Mouse (Mus musculus): ENCODE measurements around the gene Immt.
"Not testable (repeated sequence)": the region's sequence is repeated elsewhere in the genome, so short reads cannot be mapped to it uniquely, and the experiment has no call there.

Gene Immt

DNA sequence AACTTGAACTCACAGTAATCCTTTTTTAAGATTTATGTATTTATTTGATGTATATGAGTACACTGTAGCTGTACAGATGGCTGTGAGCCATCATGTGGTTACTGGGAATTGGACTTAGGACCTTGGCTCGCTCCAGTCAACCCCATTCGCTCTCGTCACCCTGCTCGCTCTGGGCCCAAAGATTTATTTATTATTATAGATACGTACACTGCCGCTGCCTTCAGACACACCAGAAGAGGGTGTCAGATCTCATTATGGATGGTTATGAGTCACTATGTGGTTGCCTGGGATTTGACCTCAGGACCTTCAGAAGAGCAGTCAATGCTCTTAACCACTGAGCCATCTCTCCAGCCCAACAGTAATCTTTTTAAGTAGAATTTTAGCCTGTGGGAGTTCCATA is 15.8 kb downstream of the Immt start:
- DNase-seq (ENCODE audit: low read depth), result peak; percentile 78

- DNase-seq (ENCODE audit: low read depth), result no peak
Measured at GRCm38 (mm10) chr6:71867751-71868150, 36.6 kb downstream of the Immt start.

DNA sequence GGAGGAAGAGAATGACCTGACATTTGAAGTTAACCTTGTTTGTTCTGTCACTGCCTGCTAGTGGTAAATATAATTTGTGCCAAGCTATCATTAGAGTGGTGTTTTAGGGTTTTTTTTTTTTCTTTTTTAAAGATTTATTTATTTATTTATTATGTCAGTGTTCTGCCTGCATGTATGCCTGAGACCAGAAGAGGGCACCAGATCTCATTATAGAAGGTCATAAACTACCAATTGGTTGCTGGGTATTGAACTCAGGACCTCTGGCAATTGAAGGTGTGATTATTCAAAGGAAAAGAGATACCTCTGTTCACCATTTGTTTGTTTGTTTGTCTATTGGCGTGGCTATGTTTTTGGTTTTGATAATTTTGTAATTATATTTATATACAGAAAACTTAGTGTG is 37.7 kb downstream of the Immt start:
- DNase-seq (ENCODE audit: low read depth), result peak; percentile 58

DNA sequence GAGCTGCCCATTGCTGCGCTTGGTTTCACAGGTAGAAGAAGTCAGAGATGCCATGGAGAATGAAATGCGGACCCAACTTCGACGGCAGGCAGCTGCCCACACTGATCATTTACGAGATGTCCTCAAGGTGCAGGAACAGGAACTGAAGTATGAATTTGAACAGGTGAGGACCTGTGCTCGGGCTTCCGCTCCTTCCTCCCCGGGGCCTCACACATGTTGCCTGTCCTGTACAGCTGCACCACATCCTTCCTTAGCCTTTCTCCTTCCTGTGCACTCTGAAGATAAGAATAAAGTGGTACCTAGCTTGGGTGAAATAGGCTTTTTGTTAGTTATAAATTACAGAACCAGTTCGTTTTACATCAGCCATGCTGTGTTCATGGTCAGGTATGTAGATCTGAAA is 40.3 kb downstream of the Immt start:
- DNase-seq (ENCODE audit: low read depth), result no peak

GRCm38 (mm10) chr6:71877965-71878760 is 47.0 kb downstream of the Immt start:
- DNase-seq (ENCODE audit: low read depth), result peak; percentile 13

- DNase-seq (ENCODE audit: low read depth), result no peak
Measured at GRCm38 (mm10) chr6:71893263-71893662, 62.1 kb downstream of the Immt start.

DNA sequence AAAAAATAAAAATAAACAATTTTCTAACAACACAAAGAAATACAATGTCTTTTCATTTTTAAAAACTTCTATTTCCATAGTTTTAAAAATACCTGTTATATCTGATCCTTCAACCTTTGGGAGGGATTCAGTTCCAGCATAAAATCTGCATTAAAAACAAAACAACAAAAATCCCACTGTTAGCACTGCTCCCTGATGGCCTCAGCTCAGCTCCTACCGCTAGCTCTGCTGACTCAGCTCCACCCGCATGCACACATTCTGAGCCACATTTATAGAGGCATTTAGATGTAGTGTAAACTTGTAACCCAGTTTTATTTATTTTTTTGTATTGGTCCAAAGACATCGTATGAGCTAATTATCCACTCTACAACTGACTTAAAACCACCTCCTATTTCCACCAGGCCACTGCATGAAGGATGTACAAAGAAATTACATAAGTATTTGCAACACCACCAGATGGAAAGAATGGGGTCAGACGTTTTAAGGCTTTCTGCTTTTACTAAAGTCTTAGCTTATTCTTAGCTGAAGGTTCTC is 76.6 kb downstream of the Immt start:
- DNase-seq (ENCODE audit: low read depth), result peak; percentile 22

GRCm38 (mm10) chr6:71908481-71909381 is 77.6 kb downstream of the Immt start, which contains the start of the genes Ptcd3 and Polr1a:
Gene Ptcd3, minus strand, starts transcription at chr6:71908750.
Gene Polr1a, plus strand, starts transcription at chr6:71909053.
- DNase-seq (ENCODE audit: low read depth), result peak; percentile 97

- DNase-seq (ENCODE audit: low read depth), result no peak
Measured at GRCm38 (mm10) chr6:71909384-71909783, 78.3 kb downstream of the Immt start.

DNA sequence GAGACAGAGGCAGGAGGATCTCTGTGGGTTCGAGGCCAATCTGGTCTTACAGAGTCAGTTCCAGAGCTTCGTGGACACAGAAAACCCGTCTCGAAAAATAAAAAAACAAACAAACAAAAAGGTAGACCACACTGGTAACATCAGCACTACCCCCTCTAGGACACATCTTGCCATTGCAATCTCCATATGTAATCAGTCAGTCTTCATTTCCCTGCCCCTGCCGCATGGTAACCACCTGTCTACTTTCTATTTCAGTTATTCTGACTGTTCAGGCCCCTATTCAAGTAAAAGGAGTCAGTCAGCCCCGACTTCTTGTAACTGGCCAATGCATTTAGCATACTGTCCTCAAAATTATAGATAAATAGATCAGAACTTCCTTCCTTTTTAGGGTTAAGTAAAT is 78.7 kb downstream of the Immt start:
- peak; percentile 51 for DNase-seq (ENCODE audit: low read depth)

DNA sequence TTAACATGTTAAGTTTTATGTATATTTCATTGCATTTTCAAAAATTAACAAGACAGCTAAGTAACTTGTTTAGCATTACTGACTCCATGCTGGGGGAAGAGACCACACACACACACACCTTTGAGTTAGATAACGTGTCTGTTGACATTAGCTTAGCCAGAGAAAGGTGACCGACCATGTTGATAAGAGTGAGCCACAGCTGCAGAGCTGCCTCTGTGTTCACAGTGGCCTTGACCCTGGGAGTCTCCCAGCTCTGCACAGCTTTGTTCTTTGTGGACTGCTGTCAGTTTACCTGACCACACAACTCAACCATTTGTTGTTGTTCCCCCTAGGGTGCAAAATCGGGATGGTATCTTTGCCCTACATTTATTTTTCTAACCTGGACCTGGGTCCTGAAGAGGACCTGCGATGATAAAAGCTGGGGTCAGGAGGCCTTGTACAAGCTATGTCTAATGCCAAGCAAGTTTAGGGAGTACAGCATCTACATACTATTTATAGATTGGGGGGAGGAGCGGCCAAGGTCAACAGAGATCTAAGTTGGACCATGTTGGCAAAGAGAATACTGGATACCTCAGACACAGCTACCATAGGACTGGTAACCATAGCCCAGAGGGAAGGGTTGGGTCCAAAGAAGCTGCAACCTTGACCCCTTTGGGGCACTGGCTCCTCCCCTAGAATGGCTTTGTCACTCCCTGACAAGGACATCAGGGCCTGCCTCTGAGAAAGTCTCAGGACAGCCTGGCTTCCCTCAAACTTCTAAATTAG is 80.7 kb downstream of the Immt start:
- no peak for DNase-seq (ENCODE audit: low read depth)

- DNase-seq (ENCODE audit: low read depth), result no peak
Measured at GRCm38 (mm10) chr6:71920752-71921151, 89.6 kb downstream of the Immt start.

- DNase-seq (ENCODE audit: low read depth), result not testable (repeated sequence)
Measured at GRCm38 (mm10) chr6:71925233-71925632, 94.1 kb downstream of the Immt start.
